Mouse (Mus musculus): ENCODE data around the gene Zswim8. TPM values are rescaled to one million over a fixed set of nuclear protein-coding genes. Genes with fewer than 3 reads are reported as not detected.

The Zswim8 gene
- polyA plus RNA-seq, 1 experiment from 2014 or later, result 25.4 TPM

Small RNAs within 50 kb of the gene (microRNA-seq; reads per million reads assigned to microRNA genes)
- gene Mir6946, result 1.7 reads per million

Other genes with a start within 250 kb of the Zswim8 start
- gene Anxa7, start 227.4 kb upstream of the Zswim8 start, polyA plus RNA-seq (2014; fragmentation: Nextera tagmentation; extraction: Ambion mirVana), result 48.1 and 48.6 TPM in 2 replicates
- 0.67 and 0.88 TPM in 2 replicates for gene Mss51, start 210.7 kb upstream of the Zswim8 start, polyA plus RNA-seq (2014; fragmentation: Nextera tagmentation; extraction: Ambion mirVana)
- 44.2 and 46.2 TPM in 2 replicates for gene Ppp3cb, start 161.0 kb upstream of the Zswim8 start, polyA plus RNA-seq (2014; fragmentation: Nextera tagmentation; extraction: Ambion mirVana)
- gene Usp54, start 66.5 kb upstream of the Zswim8 start, polyA plus RNA-seq (2014; fragmentation: Nextera tagmentation; extraction: Ambion mirVana), result 5.5 and 6.1 TPM in 2 replicates
- gene Myoz1, start 51.0 kb upstream of the Zswim8 start, polyA plus RNA-seq (2014; fragmentation: Nextera tagmentation; extraction: Ambion mirVana), result 18.5 and 20.2 TPM in 2 replicates
- gene Synpo2l, start 39.2 kb upstream of the Zswim8 start, polyA plus RNA-seq (2014; fragmentation: Nextera tagmentation; extraction: Ambion mirVana), result 153 and 172 TPM in 2 replicates
- 69.2 and 75.7 TPM in 2 replicates for gene Sec24c, start 33.2 kb upstream of the Zswim8 start, polyA plus RNA-seq (2014; fragmentation: Nextera tagmentation; extraction: Ambion mirVana)
- 16.5 and 17.8 TPM in 2 replicates for gene Fut11, start 12.6 kb upstream of the Zswim8 start, polyA plus RNA-seq (2014; fragmentation: Nextera tagmentation; extraction: Ambion mirVana)
- 216 and 225 TPM in 2 replicates for gene Chchd1, start 4.5 kb upstream of the Zswim8 start, polyA plus RNA-seq (2014; fragmentation: Nextera tagmentation; extraction: Ambion mirVana)
- 16.8 and 20.9 TPM in 2 replicates for gene Ndst2, start 27.0 kb downstream of the Zswim8 start, polyA plus RNA-seq (2014; fragmentation: Nextera tagmentation; extraction: Ambion mirVana)
- 64.0 and 72.1 TPM in 2 replicates for gene Camk2g, start 86.5 kb downstream of the Zswim8 start, polyA plus RNA-seq (2014; fragmentation: Nextera tagmentation; extraction: Ambion mirVana)
- gene Plau, start 129.1 kb downstream of the Zswim8 start, polyA plus RNA-seq (2014; fragmentation: Nextera tagmentation; extraction: Ambion mirVana), result 1.5 and 1.7 TPM in 2 replicates
- 100.0 and 113 TPM in 2 replicates for gene Vcl, start 221.8 kb downstream of the Zswim8 start, polyA plus RNA-seq (2014; fragmentation: Nextera tagmentation; extraction: Ambion mirVana)

Data from heart, embryonic 14.5 days (tissue).